Comparison of ENCODE assay signal across 9 mouse cellular contexts in the genomic region with DNA sequence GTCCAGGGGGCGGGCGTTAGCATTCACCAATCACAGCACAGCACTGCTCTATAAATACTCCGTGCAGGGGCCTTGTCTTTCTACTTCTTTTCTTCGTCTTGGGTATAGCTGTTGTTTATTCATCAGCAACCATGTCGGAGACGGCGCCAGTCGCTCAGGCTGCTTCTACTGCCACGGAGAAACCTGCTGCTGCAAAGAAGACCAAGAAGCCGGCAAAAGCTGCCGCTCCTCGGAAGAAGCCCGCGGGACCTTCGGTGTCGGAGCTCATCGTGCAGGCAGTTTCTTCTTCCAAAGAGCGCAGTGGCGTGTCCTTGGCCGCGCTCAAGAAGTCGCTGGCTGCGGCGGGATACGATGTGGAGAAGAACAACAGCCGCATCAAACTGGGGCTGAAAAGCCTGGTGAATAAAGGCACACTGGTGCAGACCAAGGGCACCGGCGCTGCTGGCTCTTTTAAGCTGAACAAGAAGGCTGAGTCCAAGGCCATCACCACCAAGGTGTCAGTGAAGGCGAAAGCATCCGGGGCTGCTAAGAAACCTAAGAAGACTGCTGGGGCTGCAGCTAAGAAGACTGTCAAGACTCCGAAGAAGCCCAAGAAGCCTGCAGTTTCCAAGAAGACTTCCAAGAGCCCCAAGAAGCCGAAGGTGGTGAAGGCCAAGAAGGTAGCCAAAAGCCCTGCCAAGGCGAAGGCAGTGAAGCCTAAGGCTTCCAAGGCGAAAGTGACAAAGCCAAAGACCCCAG. TPM values are rescaled to one million over a fixed set of nuclear protein-coding genes. Genes with fewer than 3 reads are reported as not detected.
DNase-seq lines count a peak whose midpoint lies in the region; ATAC-seq and TF ChIP-seq lines count a peak whose summit lies in the region.
"Had no signal": no experiment of that assay in that cellular context is flagged by ENCODE, and none has a peak within 500 bp of the region (broad histone marks: within the 10 kb centered on the region; RNA-seq: fewer than 3 reads in every experiment).

A gene (plus strand): TSS at position 81 of the 738 bp plus-strand sequence.

- TF ChIP-seq EP300 in heart, postnatal 0 days (IDR thresholded peaks at IDR 0.05; ENCODE audit: low read depth) = no peak; the same call in 1 of the 2 replicates

- H3K4me2 ChIP-seq in forebrain, embryonic 12.5 days = peak within 1 kb of the TSS; percentile 70
- peak within 1 kb of the TSS; percentile 71 for H3K4me2 ChIP-seq in heart, postnatal 0 days (ENCODE audit: low read depth, low read length)
- peak within 1 kb of the TSS; percentile 91 for H3K4me2 ChIP-seq in neural tube, embryonic 15.5 days

- WGBS in forebrain, embryonic 12.5 days = 4% methylated on average over 34 of the region's 34 CpGs
- WGBS in heart, postnatal 0 days = 3% methylated on average over 34 of the region's 34 CpGs
- WGBS in lung, adult 2 months = 3% methylated on average over 34 of the region's 34 CpGs
- 2% methylated on average over 34 of the region's 34 CpGs for WGBS in neural tube, embryonic 15.5 days

- H3K9ac ChIP-seq in forebrain, embryonic 12.5 days = peak within 1 kb of the TSS; percentile 83
- H3K9ac ChIP-seq in heart, postnatal 0 days (replicated peaks; ENCODE audit: low read depth, low read length) = peak within 1 kb of the TSS; percentile 66
- H3K9ac ChIP-seq in neural tube, embryonic 15.5 days (replicated peaks) = peak within 1 kb of the TSS; percentile 56

- no peaks in the 10 kb centered on the region for H3K27me3 ChIP-seq in forebrain, embryonic 12.5 days
- no peaks in the 10 kb centered on the region for H3K27me3 ChIP-seq in heart, postnatal 0 days (ENCODE audit: control insufficient read depth, insufficient read depth, low read length)
- H3K27me3 ChIP-seq in neural tube, embryonic 15.5 days (replicated peaks) = no peaks in the 10 kb centered on the region

- no peaks in the 10 kb centered on the region for H3K9me3 ChIP-seq in forebrain, embryonic 12.5 days
- no peaks in the 10 kb centered on the region for H3K9me3 ChIP-seq in heart, postnatal 0 days (replicated peaks; ENCODE audit: control insufficient read depth, low read length)
- H3K9me3 ChIP-seq in neural tube, embryonic 15.5 days (replicated peaks) = no peaks in the 10 kb centered on the region

- H3K4me3 ChIP-seq in forebrain, embryonic 12.5 days (replicated peaks) = peak within 1 kb of the TSS; percentile 52
- peak within 1 kb of the TSS; percentile 48 for H3K4me3 ChIP-seq in heart, postnatal 0 days (ENCODE audit: low read depth, low read length)
- H3K4me3 ChIP-seq in lung, adult 2 months (replicated peaks; ENCODE audit: extremely low read depth, low read depth, low read length) = peak within 1 kb of the TSS; percentile 80
- peak within 1 kb of the TSS; percentile 50 for H3K4me3 ChIP-seq in neural tube, embryonic 15.5 days (replicated peaks)

- no peak for TF ChIP-seq CTCF in heart, postnatal 0 days (IDR thresholded peaks at IDR 0.05; ENCODE audit: low read depth)
- no peak for TF ChIP-seq CTCF in lung, adult 2 months (IDR thresholded peaks at IDR 0.05; ENCODE audit: insufficient read depth, low read length)

- DNase-seq in CD8-positive naive resting alpha-beta T cell, adult 2 months (ENCODE audit: low read depth in 2 of 2, low spot score in 2 of 2) = peak; percentile 67 to 76
- peak; percentile 92 for DNase-seq in c-Kit-negative CD71-positive TER-119-positive erythroid progenitor cells, embryonic 14.5 days (ENCODE audit: low read depth, low spot score)
- peak; percentile 95 for DNase-seq in heart, postnatal 0 days (ENCODE audit: low spot score)
- peak; percentile 88 to 93 for DNase-seq in kidney, postnatal 4 days
- peak; percentile 72 for DNase-seq in lung, adult 2 months
- DNase-seq in thymus, adult 18-20 months = peak; percentile 81 to 86

- peak; percentile 73 for ATAC-seq in forebrain, embryonic 12.5 days (ENCODE audit: low FRiP score)
- peak; percentile 59 for ATAC-seq in heart, postnatal 0 days (ENCODE audit: insufficient read depth, low read depth)
- ATAC-seq in neural tube, embryonic 15.5 days (ENCODE audit: low FRiP score) = peak; percentile 75

- H3K27ac ChIP-seq in forebrain, embryonic 12.5 days = peak within 1 kb of the TSS; percentile 94
- peak within 1 kb of the TSS; percentile 95 for H3K27ac ChIP-seq in heart, postnatal 0 days (ENCODE audit: low read depth)
- H3K27ac ChIP-seq in neural tube, embryonic 15.5 days (replicated peaks) = peak within 1 kb of the TSS; percentile 82

- H3K4me1 ChIP-seq in forebrain, embryonic 12.5 days = peaks cover 23% of the 10 kb centered on the region
- peaks cover 22% of the 10 kb centered on the region for H3K4me1 ChIP-seq in heart, postnatal 0 days (ENCODE audit: control insufficient read depth, insufficient read depth)
- H3K4me1 ChIP-seq in lung, adult 2 months (ENCODE audit: control insufficient read depth, insufficient read depth, low read length) = peaks cover 2% of the 10 kb centered on the region; the same call in 1 of the 2 replicates
- H3K4me1 ChIP-seq in neural tube, embryonic 15.5 days = peaks cover 32% of the 10 kb centered on the region

- H3K36me3 ChIP-seq in forebrain, embryonic 12.5 days (replicated peaks) = no peaks in the 10 kb centered on the region
- no peaks in the 10 kb centered on the region for H3K36me3 ChIP-seq in heart, postnatal 0 days (replicated peaks; ENCODE audit: control insufficient read depth, insufficient read depth, low read length)
- no peaks in the 10 kb centered on the region for H3K36me3 ChIP-seq in neural tube, embryonic 15.5 days

- peak; percentile 77; the same call in 1 of the 2 replicates for TF ChIP-seq POLR2A in lung, adult 2 months (IDR thresholded peaks at IDR 0.05; ENCODE audit: borderline replicate concordance, extremely low read depth, low read depth, low read length)

RNA-seq across cellular contexts. Expression of the gene that starts here (rescaled TPM):
- polyA plus RNA-seq in forebrain, embryonic 12.5 days (2016; fragmentation: Nextera tagmentation; extraction: Ambion mirVana) = 3.3 and 4.0 TPM in 2 replicates
- total RNA-seq in heart, postnatal 0 days (2014; rRNA removed; ENCODE audit: low replicate concordance) = 261 and 272 TPM in 2 replicates
- polyA plus RNA-seq in heart, postnatal 0 days (2015; fragmentation: Nextera tagmentation; extraction: Ambion mirVana) = 0.81 and 0.82 TPM in 2 replicates
- not detected in 2 replicates for polyA plus RNA-seq in lung, adult 2 months (2012; rRNA removed)
- 0.44 and 0.60 TPM in 2 replicates for polyA plus RNA-seq in neural tube, embryonic 15.5 days (2015; fragmentation: Nextera tagmentation; extraction: Ambion mirVana)
- polyA plus RNA-seq: gonadal fat pad, adult 2 months had no signal

Comparison
In these comparisons a context has a peak if more than half of its experiments do, and no peak if none do; other contexts are left out.
1. Peak in every context shown above with its lines: DNase-seq, ATAC-seq, H3K4me3 ChIP-seq and H3K27ac ChIP-seq.
2. Peak in DNase-seq and H3K4me3 ChIP-seq in lung, adult 2 months; RNA of the gene not detected or under 1 TPM.
3. Peak in ATAC-seq, H3K4me3 ChIP-seq, H3K27ac ChIP-seq, H3K9ac ChIP-seq and H3K4me2 ChIP-seq in neural tube, embryonic 15.5 days; RNA of the gene not detected or under 1 TPM.